Comparison of ENCODE assay signal across 9 mouse cellular contexts in the genomic region with DNA sequence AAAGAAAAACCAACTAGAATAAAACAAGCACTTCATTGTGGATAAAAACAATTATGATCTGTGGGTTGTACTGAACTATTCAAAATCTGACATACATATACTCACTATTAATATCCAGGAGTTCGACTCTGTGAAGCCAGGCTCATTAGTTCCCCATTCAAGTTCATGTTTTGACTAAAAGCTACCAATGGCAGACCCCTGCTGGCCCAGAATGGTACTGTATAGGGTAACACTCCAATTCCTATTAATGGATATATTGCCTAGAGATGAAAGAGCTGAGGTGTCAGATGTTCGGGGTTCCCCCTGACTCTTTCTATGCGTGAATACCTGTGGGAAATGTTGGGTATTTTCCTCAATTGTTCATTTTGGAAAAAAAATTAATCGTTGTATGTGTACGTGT.
DNase-seq lines count a peak whose midpoint lies in the region.
"Had no signal": no experiment of that assay in that cellular context is flagged by ENCODE, and none has a peak within 500 bp of the region (broad histone marks: within the 10 kb centered on the region; RNA-seq: fewer than 3 reads in every experiment).

No protein-coding gene starts in this region.

- no peak overlapping the region for H3K4me3 ChIP-seq in heart, embryonic 10.5 days
- H3K4me3 ChIP-seq: stomach, embryonic 15.5 days had no signal

- peaks cover 9% of the 10 kb centered on the region for H3K4me1 ChIP-seq in heart, embryonic 10.5 days

- no peaks in the 10 kb centered on the region for H3K36me3 ChIP-seq in heart, embryonic 10.5 days
- H3K36me3 ChIP-seq: stomach, embryonic 15.5 days had no signal

- no peaks in the 10 kb centered on the region for H3K27me3 ChIP-seq in heart, embryonic 10.5 days (ENCODE audit: insufficient read depth, poor library complexity, severe bottlenecking)
- H3K27me3 ChIP-seq: stomach, embryonic 15.5 days had no signal

- no peaks in the 10 kb centered on the region for H3K9me3 ChIP-seq in heart, embryonic 10.5 days
- H3K9me3 ChIP-seq: stomach, embryonic 15.5 days had no signal

- 55% methylated on average over 5 of the region's 5 CpGs for WGBS in heart, embryonic 10.5 days

- no peak overlapping the region for H3K27ac ChIP-seq in heart, embryonic 10.5 days
- H3K27ac ChIP-seq: stomach, embryonic 15.5 days had no signal

- peak; percentile 75 for DNase-seq in heart, adult 11 months
- no peak for DNase-seq in heart, embryonic 10.5 days (ENCODE audit: low spot score)
- peak; percentile 40 for DNase-seq in Muller cell, postnatal 12 days (ENCODE audit: inconsistent ontology term)
- peak; percentile 84 to 85 for DNase-seq in cerebellum, postnatal 10 days
- DNase-seq in gastrocnemius, postnatal 4 days (ENCODE audit: low spot score in 2 of 2): peak; percentile 50 to 68
- DNase-seq in kidney, postnatal 4 days: peak; percentile 81 to 85
- DNase-seq in lung, postnatal 36 days: peak; percentile 85
- DNase-seq in spleen, adult 12 weeks (ENCODE audit: low spot score): peak; percentile 20
